In genomic region chr2:154407063-154407642, GRCm38 (mm10) we compare ENCODE assay signal across 8 mouse cellular contexts. TPM values are rescaled to one million over a fixed set of nuclear protein-coding genes. Genes with fewer than 3 reads are reported as not detected.
DNase-seq lines count a peak whose midpoint lies in the region; ATAC-seq and TF ChIP-seq lines count a peak whose summit lies in the region.

No protein-coding gene starts in this region.

- no peak for TF ChIP-seq CTCF in kidney, postnatal 0 days (IDR thresholded peaks at IDR 0.05; ENCODE audit: low read depth)
- no peak for TF ChIP-seq CTCF in bone marrow, adult 2 months (IDR thresholded peaks at IDR 0.05; ENCODE audit: control insufficient read depth, insufficient read depth, low read length)
- TF ChIP-seq CTCF in liver, postnatal 0 days (IDR thresholded peaks at IDR 0.05; ENCODE audit: low read depth) = no peak

- H3K9me3 ChIP-seq in kidney, postnatal 0 days (replicated peaks; ENCODE audit: low read length) = no peaks in the 10 kb centered on the region
- H3K9me3 ChIP-seq in heart, embryonic 14.5 days (ENCODE audit: control insufficient read depth, low read length) = no peaks in the 10 kb centered on the region
- H3K9me3 ChIP-seq in liver, postnatal 0 days (ENCODE audit: low read length) = no peaks in the 10 kb centered on the region

- ATAC-seq in kidney, postnatal 0 days (replicated peaks; ENCODE audit: low FRiP score, low read depth) = no peak
- no peak for ATAC-seq in heart, embryonic 14.5 days (ENCODE audit: insufficient number of reproducible peaks, insufficient read depth, low FRiP score, low read depth)
- no peak for ATAC-seq in liver, postnatal 0 days
- no peak for ATAC-seq in monocyte, adult 5-6 weeks (replicated peaks; ENCODE audit: insufficient number of reproducible peaks, low FRiP score, low TSS enrichment, poor library complexity, severe bottlenecking)
- no peak for ATAC-seq in megakaryocyte progenitor cell, adult 5-6 weeks (replicated peaks; ENCODE audit: poor library complexity)

- 29% methylated on average over 11 of the region's 11 CpGs for WGBS in kidney, postnatal 0 days
- WGBS in bone marrow, adult 2 months = 39% methylated on average over 11 of the region's 11 CpGs
- WGBS in heart, embryonic 14.5 days = 19% methylated on average over 11 of the region's 11 CpGs
- 32% methylated on average over 11 of the region's 11 CpGs for WGBS in liver, postnatal 0 days (ENCODE audit: insufficient replicate concordance)

- no peak overlapping the region for H3K27ac ChIP-seq in kidney, postnatal 0 days
- peak overlapping the region; percentile 16; the same call in 1 of the 2 replicates for H3K27ac ChIP-seq in bone marrow, adult 2 months (ENCODE audit: control insufficient read depth, insufficient read depth, low read depth, low read length, poor library complexity)
- H3K27ac ChIP-seq in heart, embryonic 14.5 days (replicated peaks in 1 of 2; ENCODE audit: control insufficient read depth in 1 of 2, insufficient read depth in 1 of 2, low read depth in 2 of 2, low read length in 2 of 2) = peak overlapping the region; percentile 28 to 88
- H3K27ac ChIP-seq in liver, postnatal 0 days (ENCODE audit: low read depth) = peak overlapping the region; percentile 75

- peaks cover 11% of the 10 kb centered on the region; the same call in 1 of the 2 replicates for H3K4me1 ChIP-seq in kidney, postnatal 0 days (replicated peaks; ENCODE audit: insufficient read depth, low read length)
- H3K4me1 ChIP-seq in bone marrow, adult 2 months (ENCODE audit: control insufficient read depth, insufficient read depth, low read length) = no peaks in the 10 kb centered on the region
- peaks cover 18 to 46% of the 10 kb centered on the region in 2 experiments for H3K4me1 ChIP-seq in heart, embryonic 14.5 days (ENCODE audit: control insufficient read depth in 2 of 2, insufficient read depth in 2 of 2, low read length in 2 of 2)
- peaks cover 18% of the 10 kb centered on the region for H3K4me1 ChIP-seq in liver, postnatal 0 days (ENCODE audit: insufficient read depth)

- H3K27me3 ChIP-seq in kidney, postnatal 0 days (ENCODE audit: insufficient read depth, low read length) = no peaks in the 10 kb centered on the region
- no peaks in the 10 kb centered on the region for H3K27me3 ChIP-seq in heart, embryonic 14.5 days (ENCODE audit: control insufficient read depth, insufficient read depth, low read length)
- H3K27me3 ChIP-seq in liver, postnatal 0 days (ENCODE audit: insufficient read depth, low read length) = peaks cover 4% of the 10 kb centered on the region; the same call in 1 of the 2 replicates

- no peak for TF ChIP-seq EP300 in liver, postnatal 0 days (IDR thresholded peaks at IDR 0.05; ENCODE audit: low read depth)

- no peak for DNase-seq in kidney, postnatal 0 days (ENCODE audit: low spot score)
- DNase-seq in kidney, postnatal 25 days = no peak
- DNase-seq in liver, postnatal 0 days = no peak
- DNase-seq in spleen, adult 12 weeks (ENCODE audit: low spot score) = no peak

- H3K4me3 ChIP-seq in kidney, postnatal 0 days (replicated peaks; ENCODE audit: low read depth, low read length) = peak overlapping the region; percentile 57
- H3K4me3 ChIP-seq in bone marrow, adult 2 months (replicated peaks; ENCODE audit: control insufficient read depth, low read depth, low read length) = peak overlapping the region; percentile 56
- peak overlapping the region; percentile 62 to 81 for H3K4me3 ChIP-seq in heart, embryonic 14.5 days (ENCODE audit: control insufficient read depth in 1 of 2, insufficient read depth in 1 of 2, low read depth in 1 of 2, low read length in 2 of 2)
- H3K4me3 ChIP-seq in liver, postnatal 0 days (ENCODE audit: low read depth, low read length) = peak overlapping the region; percentile 72

- H3K9ac ChIP-seq in kidney, postnatal 0 days (ENCODE audit: low read depth, low read length) = peak overlapping the region; percentile 77
- peak overlapping the region; percentile 91 for H3K9ac ChIP-seq in heart, embryonic 14.5 days (ENCODE audit: low read length)
- peak overlapping the region; percentile 66 for H3K9ac ChIP-seq in liver, postnatal 0 days (replicated peaks)

- H3K36me3 ChIP-seq in kidney, postnatal 0 days (ENCODE audit: insufficient read depth, low read length) = no peaks in the 10 kb centered on the region
- peaks cover 2% of the 10 kb centered on the region; the same call in 1 of the 2 replicates for H3K36me3 ChIP-seq in heart, embryonic 14.5 days (ENCODE audit: control insufficient read depth, insufficient read depth, low read length)
- no peaks in the 10 kb centered on the region for H3K36me3 ChIP-seq in liver, postnatal 0 days (replicated peaks; ENCODE audit: insufficient read depth, low read length)

- peak overlapping the region; percentile 76 for H3K4me2 ChIP-seq in kidney, postnatal 0 days (ENCODE audit: low read length)
- peak overlapping the region; percentile 77 for H3K4me2 ChIP-seq in heart, embryonic 14.5 days (ENCODE audit: low read length)
- H3K4me2 ChIP-seq in liver, postnatal 0 days (ENCODE audit: low read depth, low read length) = peak overlapping the region; percentile 90

- no peak for TF ChIP-seq POLR2A in bone marrow, adult 2 months (IDR thresholded peaks at IDR 0.05; ENCODE audit: borderline replicate concordance, control insufficient read depth, low read depth, low read length)

RNA-seq across cellular contexts. Expression of gene Snta1, which starts 0.7 kb away (rescaled TPM):
- 16.8 and 16.9 TPM in 2 replicates for polyA plus RNA-seq in kidney, postnatal 0 days (2015; fragmentation: Nextera tagmentation; extraction: Ambion mirVana)
- polyA plus RNA-seq in bone marrow, adult 2 months (2011; ENCODE audit: insufficient read depth, insufficient read length, low replicate concordance, missing spikeins) = 3.3 and 3.6 TPM in 2 replicates
- 23.7 and 26.9 TPM in 2 replicates for polyA plus RNA-seq in heart, embryonic 14.5 days (2014; fragmentation: Nextera tagmentation; extraction: Ambion mirVana)
- 4.7 and 6.0 TPM in 2 replicates for polyA plus RNA-seq in liver, postnatal 0 days (2015; fragmentation: Nextera tagmentation; extraction: Ambion mirVana)
- 4.8 to 10.8 TPM (median 4.9 TPM) in 3 replicates for total RNA-seq in monocyte, adult 5-6 weeks (2017)
- not detected in 2 replicates for total RNA-seq in megakaryocyte progenitor cell, adult 5-6 weeks (2015)
- total RNA-seq in megakaryocyte progenitor cell, adult 5-6 weeks (2017) = 0.12 and 0.24 TPM in 2 replicates

RNA-seq across cellular contexts. Expression of gene Cbfa2t2, which starts 29.1 kb away (rescaled TPM):
- polyA plus RNA-seq in kidney, postnatal 0 days (2015; fragmentation: Nextera tagmentation; extraction: Ambion mirVana) = 23.6 and 26.0 TPM in 2 replicates
- polyA plus RNA-seq in bone marrow, adult 2 months (2011; ENCODE audit: insufficient read depth, insufficient read length, low replicate concordance, missing spikeins) = 6.7 and 16.4 TPM in 2 replicates
- 30.8 and 35.1 TPM in 2 replicates for polyA plus RNA-seq in heart, embryonic 14.5 days (2014; fragmentation: Nextera tagmentation; extraction: Ambion mirVana)
- 3.9 and 6.0 TPM in 2 replicates for polyA plus RNA-seq in liver, postnatal 0 days (2015; fragmentation: Nextera tagmentation; extraction: Ambion mirVana)
- 9.8 to 18.5 TPM (median 11.9 TPM) in 3 replicates for total RNA-seq in monocyte, adult 5-6 weeks (2017)
- total RNA-seq in megakaryocyte progenitor cell, adult 5-6 weeks (2015) = 14.8 and 23.3 TPM in 2 replicates
- total RNA-seq in megakaryocyte progenitor cell, adult 5-6 weeks (2017) = 10.1 and 11.5 TPM in 2 replicates

RNA-seq across cellular contexts. Expression of gene Cdk5rap1, which starts 34.3 kb away (rescaled TPM):
- 13.9 and 25.2 TPM in 2 replicates for polyA plus RNA-seq in kidney, postnatal 0 days (2015; fragmentation: Nextera tagmentation; extraction: Ambion mirVana)
- polyA plus RNA-seq in bone marrow, adult 2 months (2011; ENCODE audit: insufficient read depth, insufficient read length, low replicate concordance, missing spikeins) = 4.4 and 16.3 TPM in 2 replicates
- 10.1 and 14.4 TPM in 2 replicates for polyA plus RNA-seq in heart, embryonic 14.5 days (2014; fragmentation: Nextera tagmentation; extraction: Ambion mirVana)
- 5.1 and 23.7 TPM in 2 replicates for polyA plus RNA-seq in liver, postnatal 0 days (2015; fragmentation: Nextera tagmentation; extraction: Ambion mirVana)
- 8.5 to 13.1 TPM (median 9.7 TPM) in 3 replicates for total RNA-seq in monocyte, adult 5-6 weeks (2017)
- total RNA-seq in megakaryocyte progenitor cell, adult 5-6 weeks (2015) = 12.3 and 15.8 TPM in 2 replicates
- 13.8 and 16.4 TPM in 2 replicates for total RNA-seq in megakaryocyte progenitor cell, adult 5-6 weeks (2017)
